Mouse (Mus musculus) lung, postnatal 36 days (tissue): ENCODE measurements at regions not wholly inside any gene's neighbourhood (a gene's known extent, or its start where the extent isn't known, plus 50 kb on each side); places are given as distances from the start of the nearest gene placed in this dataset.

ENCODE experiments used
- DNase-seq: peaks from one replicate; pipeline ENCODE4 v3.0.0; 2022; ENCODE audit warnings: mixed read lengths

DNA sequence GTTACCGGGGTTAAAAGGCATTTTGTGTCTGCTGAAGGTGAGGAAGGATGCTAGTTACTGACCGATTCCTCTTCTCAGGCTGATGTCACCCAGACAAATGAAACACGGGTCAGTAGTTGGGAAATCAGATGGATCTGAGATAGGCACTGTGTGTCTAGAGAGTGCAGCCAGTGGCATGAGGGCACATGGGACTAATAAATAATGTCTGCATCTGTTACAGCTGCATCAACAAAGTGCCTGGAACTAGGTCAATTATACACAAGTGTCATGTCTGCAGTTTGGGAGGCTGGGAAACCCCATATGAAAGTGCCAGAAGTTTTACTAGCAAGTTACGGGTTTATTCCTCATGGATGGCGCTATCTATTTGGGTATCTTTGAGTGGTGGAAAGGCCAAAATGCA is 68.8 kb downstream of the Cxcl12 start:
- DNase-seq, result no peak

DNA sequence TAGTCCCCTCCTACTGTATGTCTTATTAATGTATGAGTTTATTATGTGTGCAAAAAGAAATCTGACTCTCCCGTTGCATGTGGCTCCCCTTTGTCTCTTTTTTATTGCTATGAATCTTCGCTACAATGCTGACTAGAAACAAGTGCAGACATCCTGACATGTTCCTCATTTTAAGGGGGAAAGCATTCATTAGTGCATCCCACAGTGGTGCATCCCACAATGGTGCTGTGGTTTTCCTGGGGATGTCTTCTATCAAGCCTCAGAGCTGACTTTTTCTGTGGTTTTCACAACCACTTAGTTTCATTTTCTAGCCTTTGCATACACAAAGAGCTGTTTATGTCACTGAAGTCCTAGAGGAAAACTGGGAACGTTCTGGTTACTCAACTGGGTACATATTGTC is 72.9 kb downstream of the Cxcl12 start:
- no peak for DNase-seq

DNA sequence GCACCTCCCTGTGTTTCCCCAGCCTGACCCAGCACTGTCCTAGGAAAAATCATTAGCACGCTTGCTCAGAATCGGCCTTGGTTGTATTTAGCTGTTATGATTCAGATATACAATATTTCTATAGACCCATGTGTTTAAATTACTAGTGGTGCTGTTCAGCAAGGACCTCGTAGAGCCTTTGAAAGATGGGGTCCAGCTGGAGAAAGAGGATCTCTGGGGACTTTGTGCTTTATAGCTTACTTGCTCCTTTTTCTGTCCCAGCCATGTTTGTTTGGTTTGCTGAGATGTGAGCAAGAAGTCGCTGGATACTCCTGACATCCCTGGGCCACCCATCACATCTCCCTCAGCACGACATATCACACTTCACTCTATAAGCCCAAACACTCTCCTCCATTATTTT is 77.1 kb downstream of the Cxcl12 start:
- no peak for DNase-seq

DNA sequence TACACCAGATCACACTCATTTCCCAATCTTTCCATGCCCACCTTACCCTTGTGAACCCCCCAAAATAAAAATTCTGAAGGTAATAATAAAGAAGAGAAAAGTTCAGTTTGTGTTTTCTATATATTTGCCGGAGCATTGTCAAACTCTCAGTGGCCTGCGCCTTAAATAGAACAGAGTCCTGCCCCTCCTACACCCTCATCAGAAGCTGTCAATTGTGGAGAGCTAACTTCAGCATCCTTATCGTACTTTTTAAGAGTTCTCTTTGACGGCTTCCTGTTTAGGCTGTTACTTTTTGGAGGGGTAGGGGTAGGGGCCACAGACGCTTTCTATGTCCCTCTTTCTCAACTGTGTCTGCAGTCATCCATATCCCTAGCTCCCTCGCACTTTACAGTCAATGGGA is 77.5 kb downstream of the Cxcl12 start:
- DNase-seq, result no peak

DNA sequence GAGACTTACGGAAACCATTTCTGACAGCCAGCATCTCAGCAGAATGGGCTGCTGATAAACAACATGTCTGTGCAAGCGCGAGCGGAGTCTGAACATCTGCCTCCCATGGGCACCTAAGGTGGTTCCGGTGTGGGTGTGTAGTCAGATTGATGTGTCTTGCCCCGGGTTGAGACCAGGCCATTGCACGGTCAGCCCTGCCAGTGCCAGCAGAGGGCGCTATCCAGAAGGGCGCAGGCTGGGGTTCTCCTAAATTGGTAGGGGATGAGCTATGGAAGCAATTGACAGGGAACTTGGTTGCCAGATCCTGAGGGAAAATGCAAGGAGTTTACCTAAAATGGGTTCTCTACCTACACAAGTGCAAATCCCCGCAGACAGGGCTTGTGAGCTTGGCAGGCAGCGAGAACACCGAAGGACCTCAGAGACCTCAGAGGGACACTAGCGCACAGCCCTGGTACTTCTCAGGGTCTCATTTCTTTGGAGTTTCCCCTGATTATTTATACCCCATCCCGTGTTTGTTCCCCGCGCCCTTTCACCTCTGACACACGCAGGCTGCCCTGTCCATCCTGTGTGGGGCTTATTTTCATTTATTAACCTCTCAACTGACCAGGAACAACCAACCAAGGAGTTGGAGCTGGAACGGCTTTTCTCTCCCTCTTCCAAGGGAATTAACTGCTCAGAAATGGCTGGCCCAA is 81.0 kb downstream of the Cxcl12 start:
- peak; percentile 10 for DNase-seq

DNA sequence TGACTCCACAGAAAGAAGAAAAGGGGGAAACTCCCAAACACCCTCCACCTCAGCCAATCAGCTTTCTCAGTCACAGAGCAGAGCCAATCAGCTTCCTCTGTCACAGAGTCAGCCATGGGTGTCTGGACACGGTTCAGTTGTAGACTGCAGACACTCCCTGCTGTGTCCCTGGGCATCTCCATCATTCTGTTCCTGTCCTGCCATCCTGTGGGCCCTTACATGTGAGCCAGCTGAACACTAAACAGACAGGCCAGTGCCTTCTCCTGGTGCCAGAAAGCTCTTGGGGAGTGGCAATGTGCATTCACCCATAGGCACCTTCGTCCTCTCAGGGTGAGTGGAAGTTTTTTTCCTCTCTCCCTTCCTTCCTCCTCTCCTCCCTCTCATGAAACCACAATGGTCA is 81.7 kb downstream of the Cxcl12 start:
- no peak for DNase-seq

DNA sequence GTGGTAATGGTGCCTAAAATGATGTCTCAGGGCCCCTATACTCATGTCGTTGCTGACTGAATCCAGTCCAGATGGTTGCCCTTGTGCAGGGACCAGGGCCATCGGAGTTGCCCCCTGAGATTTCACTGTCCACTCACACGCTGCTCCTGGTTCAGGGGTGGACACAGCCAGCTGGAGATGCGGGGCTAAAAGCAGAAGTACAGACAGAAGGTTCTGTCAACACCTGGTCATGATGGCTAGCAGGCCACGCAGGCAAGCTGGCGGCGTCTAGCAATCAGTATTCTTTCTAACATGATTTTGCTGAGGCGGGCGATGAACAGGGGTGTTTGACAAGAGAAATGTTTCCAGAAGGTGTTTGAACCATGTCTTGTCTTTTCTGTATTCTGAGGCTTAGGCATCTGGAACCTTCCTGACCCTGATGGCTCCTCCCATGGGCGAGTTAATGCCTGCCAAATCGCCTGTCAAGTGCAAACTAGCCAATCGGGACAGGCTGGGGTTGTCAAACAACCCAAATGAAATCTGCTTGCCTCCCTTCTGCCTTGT is 83.1 kb downstream of the Cxcl12 start:
- DNase-seq, result no peak

DNA sequence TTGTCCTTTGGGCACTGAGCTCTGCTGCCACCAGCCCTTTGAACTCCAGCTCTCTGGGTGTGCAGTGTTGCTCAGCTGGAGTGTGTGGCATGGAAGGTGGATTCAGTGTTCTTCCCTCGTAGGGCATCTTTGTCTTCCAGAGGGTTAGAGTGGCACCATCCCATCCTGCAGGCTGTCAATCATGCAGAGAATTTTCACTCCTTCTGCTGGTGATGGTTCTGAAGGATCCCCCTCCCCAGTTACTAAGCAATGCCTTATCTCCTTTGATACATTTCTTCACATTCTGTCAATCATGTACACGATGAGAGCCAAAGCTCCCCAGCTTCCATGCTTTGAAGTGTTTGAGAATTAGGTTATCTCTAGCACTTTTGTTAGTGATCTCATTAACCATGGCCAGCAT is 84.0 kb downstream of the Cxcl12 start:
- no peak for DNase-seq

DNA sequence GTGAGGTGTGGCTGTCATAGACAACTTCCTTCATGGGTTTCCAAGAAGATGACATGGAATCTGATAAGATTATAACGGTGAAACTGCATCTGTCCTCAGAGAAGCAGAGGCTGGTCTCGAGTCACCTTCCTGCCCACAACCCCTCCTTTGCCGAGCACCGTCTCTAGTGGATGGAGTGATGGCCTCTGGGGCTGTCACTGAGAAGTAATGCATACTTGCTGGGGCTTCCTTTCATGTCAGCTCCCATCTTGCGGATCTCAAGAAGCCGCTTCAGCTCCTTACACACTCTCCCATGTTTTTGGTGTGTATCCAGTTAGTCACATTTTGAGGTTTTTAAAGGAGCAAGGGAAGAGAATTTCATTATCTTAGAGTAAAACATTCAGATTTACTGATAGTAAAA is 84.7 kb downstream of the Cxcl12 start:
- DNase-seq, result no peak

DNA sequence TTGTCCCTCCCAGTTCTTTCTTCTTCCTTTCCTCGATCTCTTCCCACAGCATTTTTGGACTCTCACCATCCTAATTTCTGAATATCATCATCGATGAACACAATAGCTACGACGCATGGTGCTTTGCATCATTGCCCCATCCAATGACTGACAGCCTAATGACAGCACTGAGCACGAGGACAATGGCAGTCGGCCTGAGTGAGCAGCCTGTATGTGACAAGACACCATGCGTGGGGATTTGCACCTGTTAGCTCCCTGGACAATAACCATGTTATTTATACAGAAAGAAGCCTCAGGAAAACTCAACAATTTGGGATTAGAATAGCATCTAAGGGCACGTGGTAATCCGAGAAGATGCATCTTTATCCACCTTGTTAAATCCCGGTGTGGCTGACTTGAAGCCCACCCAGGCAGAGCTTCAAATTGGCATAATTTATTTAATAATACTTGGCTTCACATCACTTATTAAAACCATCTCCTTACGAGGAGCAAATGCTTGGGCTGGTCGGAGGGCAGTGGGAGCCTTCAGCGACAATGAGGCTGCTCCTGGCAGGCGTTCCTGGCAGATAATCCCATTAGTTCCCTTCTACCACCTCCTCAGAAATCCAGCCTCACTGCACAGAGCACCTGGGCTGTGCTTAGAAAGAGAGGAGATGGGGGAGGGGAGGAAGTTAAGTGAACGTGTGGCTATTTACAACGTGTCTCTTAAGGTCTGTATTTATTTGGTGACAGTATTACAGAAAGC is 85.4 kb downstream of the Cxcl12 start:
- DNase-seq, result no peak

DNA sequence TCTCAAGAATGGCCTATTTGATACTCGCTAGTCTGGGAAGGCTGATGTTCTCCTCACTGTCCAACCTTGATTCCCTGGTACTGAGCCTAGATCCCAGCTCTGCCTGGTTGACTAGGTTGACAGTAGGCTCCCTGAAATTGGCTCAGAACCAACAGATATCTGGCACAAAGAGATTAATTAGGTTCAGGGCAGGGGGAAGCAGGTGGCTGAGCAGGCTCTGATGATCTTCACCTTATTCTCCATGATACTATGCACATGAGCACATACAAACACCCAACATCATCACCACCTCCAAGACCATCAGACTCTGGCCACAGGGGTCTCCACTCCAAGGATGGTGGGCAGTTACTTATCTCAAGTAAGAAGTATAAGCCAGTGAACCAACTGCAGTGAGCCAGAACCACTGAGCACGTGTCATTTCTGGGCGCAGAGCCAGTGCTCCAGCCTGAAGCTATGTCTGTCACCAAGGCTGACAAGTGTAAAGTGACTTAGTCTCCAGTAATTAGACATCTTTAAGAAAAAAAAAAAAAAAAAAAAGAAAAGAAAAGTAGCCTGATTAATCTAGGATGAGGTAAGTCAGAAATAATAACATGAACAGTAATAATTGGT is 86.4 kb downstream of the Cxcl12 start:
- peak; percentile 65 for DNase-seq

DNA sequence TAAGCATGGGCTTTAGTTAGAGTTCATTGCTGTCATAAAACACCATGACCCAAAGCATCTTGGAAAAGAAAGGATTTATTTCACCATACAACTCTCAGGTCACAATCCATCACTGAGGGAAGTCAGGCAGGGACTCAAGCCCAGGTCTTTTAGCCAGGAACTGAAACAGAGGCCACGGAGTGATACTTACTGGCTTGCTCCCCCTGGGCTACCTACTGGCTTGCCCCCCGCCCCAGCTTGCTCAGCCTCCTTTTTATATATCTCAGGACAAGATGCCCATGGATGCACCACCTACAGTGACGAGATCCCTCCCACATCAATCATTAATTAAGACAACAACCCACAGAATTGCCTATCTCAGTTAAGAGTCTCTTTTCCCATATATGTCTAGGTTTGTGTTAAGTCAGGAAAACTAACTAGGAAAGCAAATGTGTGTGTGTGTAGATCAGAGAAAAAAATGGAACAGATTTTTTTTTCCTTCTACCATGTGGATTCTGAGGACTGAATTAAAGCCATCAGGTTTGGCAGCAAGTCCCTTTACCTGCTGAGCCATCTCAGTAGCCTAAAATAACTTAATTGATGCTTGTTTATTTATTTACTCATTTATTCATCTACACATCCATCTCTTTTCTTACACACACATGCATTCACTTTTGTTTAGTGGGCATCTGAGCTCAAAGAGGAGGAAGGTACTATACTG is 87.2 kb downstream of the Cxcl12 start:
- no peak for DNase-seq

DNA sequence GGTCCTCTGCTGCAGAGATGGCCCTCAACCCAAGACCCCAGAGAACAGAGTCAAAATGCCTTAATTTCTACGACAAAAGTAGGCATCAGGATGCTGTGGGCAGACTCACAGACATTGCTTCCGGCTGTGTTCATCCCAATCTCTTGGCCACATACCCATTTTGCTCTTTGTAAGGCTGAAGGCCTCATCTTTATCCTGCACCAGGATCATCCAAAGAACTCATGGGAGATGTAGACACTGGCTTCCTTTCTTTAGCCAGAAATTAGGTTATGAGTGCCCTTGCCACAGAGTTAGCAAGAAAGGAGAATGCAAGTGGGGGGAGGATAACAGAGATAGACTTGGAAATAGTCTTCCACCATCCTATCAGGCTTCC is 87.8 kb downstream of the Cxcl12 start:
- no peak for DNase-seq

DNA sequence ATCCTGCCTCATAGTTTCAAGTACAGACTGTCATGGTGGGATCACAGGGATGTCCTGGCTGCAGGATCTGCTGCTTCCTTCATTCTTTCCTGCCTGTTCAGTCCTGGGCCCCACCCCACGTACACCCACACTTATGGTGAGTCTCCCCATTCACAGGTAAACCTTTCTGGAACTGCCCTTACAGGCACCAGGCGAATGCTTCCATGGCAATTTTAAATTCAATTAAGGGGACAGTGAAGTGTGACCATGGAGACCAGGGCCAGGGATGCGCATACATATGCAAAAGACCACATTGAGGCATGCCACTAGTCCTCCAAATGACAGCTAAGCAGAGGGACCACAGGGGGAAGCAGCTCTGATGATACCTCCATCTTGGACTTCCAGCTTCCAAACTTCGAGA is 89.3 kb downstream of the Cxcl12 start:
- DNase-seq, result no peak

DNA sequence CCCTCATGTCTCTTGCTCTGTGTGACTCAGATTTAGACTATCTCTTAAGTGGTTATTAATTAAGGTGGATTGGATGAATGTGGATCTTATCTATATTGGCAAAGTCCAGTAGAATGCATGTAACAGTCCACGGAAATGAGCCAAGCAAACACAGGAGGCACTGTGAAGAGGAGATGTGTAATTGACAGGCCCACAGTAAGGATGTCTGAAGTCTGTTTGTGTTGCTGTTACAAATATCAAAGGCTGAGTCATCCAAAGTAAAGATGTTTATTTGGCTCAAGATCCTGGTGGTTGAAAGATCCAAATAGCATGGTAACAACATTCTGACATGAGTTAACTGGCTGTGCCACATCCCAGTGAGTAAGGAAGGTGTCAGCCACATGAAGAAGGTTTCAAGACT is 99.6 kb downstream of the Cxcl12 start:
- no peak for DNase-seq

DNA sequence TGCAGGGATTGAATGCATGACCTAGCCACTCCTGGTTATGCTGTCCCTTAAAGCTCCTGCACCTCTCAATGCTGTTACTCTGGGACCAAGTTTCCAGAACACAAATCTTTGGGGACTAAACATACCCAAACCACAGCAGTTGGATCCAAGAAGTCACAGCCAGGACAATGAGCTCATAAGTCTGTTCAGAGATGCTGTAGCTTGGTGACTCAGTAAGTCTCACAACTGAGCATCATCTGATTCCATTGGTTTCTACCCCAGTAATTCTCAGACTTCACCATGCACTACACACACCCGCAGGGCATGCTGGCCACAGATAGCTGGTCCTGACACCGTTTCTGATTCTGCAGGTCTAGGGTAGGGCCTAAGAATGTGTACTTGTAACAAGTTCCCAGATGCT is 100.0 kb downstream of the Cxcl12 start:
- no peak for DNase-seq

DNA sequence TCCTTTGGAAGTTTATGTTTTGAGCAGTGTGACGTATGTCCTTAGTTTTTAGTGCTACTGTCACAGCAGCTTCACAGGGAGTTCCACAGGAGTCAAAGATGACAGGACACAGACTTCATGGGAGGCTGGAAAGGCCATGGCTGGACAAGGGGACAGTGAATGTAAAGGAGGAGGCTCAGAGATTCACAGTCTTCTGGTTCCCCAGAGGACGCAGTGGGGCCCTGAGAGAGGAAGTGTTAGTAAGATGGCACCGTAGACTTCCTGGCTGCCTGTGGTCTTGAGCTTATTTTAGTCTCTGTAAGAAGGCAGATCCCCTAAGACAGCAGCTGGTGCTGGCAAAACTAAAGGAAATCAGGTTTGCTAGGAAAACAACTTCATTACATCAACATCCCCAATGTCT is 101.9 kb downstream of the Cxcl12 start:
- no peak for DNase-seq

DNA sequence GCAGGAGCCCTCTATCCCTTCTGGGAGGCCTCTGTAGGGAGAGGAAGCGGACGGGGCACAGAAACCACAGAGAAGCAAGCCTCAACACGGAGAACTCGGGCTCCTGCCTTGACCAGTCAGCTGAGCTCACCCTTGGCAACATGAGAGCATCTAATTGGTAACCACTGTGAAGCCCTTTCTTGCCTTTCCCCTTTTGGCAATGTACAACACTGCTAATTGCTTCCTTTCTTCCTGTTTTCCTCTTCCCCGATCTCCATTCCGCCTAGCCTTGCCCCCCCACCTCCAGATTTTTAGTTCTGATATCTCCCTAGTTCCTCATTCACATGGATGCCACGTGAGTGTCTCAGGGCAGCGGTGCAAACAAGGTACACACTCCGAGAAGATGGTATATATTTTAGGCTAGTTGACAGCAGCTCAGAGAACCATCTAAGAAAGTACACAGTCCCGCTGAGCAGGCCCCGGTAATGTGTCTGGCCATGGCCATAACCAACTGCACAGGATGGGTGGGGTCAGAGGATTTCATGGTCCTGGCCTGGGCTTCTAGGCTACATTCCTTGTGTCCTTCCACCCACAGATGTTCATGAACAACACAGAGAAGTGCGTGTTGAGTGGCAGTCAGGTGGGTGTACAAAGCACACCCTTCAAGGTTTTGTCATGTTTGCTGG is 103.4 kb downstream of the Cxcl12 start:
- DNase-seq, result no peak

DNA sequence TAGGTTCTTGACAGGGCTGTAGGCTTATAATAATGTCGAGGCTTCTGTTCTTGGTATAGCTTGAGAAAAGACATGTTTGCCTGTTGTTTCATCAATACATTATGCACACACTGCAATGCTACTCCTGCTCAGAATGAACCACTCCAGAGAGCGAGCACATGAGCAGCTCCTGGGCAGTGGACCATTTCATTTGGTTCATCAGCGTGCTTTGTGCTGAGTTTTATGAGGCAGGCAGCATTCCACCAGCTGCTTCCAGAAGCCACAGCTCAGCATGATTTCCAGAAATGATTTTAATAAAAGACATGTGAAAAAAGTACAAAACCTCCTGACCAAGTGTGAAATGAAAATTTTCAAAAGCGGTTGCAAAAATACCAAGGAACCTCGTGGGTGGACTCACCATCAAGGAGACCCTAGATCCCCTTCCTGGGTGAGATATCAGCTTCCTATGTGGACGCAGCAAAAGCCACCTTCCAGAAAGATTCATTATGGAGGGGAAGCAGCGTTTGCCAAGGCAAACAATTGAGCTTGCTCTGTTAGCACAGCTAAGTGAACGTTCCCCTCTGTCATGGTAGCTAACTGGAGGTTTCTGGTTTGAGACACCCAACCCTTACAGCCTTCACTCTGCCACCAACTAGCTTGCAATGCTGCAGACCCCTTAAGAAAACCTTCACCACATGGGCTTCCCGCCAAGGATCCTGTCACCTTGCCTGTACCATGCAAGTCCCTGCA is 104.1 kb downstream of the Cxcl12 start:
- no peak for DNase-seq

DNA sequence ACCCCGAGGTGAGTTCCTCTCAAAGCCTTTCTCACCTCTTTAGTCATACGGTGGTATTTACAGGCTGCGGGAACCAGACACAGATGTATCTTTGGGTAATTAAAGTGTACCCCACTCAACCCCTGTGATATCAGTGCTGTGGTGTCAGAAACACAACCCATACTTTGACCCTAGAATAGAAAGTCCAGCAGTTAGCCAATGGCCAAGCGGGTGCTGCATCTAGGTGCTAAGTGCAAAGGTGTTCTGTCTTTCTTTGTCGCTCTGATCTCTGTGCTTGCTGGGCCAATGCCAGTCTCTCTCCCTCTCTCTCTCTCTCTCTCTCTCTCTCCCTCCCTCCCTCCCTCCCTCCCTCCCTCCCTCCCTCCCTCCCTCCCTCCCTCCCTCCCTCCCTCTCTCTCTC is 107.6 kb downstream of the Cxcl12 start:
- no peak for DNase-seq

DNA sequence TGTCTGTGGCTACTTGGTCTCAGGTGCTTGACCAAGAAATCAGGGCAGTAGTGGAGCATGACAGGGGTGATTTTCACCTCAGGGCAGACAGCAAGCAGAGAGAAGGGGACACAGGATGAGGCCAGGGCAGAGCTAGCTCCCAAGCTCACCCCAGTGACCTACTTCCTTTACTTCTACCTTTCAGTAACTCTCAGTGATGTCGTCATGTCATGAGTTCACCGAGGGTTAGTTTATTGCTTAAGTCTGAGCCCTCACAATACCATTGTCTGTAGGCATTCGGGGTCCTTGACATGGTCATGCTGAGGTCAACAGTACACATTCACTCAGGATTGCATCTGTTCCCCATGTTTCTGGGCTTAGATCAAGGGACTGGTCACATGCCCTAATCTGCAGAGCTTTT is 108.5 kb downstream of the Cxcl12 start:
- no peak for DNase-seq

DNA sequence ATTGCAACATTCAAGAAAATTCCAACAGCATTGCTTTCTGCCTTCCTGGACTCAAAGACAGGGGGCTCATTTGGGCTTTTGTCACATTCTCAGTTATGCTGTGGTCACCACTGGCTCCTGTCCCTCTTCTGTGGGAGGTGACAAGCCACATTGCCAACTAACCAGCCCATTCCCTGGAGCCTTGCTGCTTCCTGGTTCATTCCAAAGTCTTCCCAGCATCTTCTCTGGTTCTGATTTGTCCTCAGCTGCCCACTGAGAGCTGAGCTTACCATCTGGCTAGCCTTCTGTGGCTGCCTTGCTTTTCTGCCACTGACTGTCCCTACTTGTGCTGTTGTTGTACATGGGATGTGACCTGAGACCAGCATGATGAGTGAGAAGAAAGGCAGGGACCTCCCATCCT is 111.0 kb downstream of the Cxcl12 start:
- no peak for DNase-seq
